Mouse (Mus musculus) gastrocnemius, adult 2 months (tissue): ENCODE data around the gene Heatr5b. TPM values are rescaled to one million over a fixed set of nuclear protein-coding genes. Genes with fewer than 3 reads are reported as not detected.
A peak's percentile ranks its signal among the peaks of the same experiment; 100 is the strongest.

Source experiments
- DNase-seq: peaks from one replicate; pipeline ENCODE4 v3.0.0; 2022
- H3K27ac ChIP-seq: fragments of 200-600 bp; 2 replicates; pipeline ENCODE4 v1.8.1; 2022; ENCODE audit warnings: mild to moderate bottlenecking
- H3K4me3 ChIP-seq: fragments of 200-600 bp; 2 replicates; pipeline ENCODE4 v1.8.1; 2022; ENCODE audit warnings: mild to moderate bottlenecking, moderate library complexity
- CTCF ChIP-seq: fragments of 200-600 bp; IDR thresholded peaks from 2 replicates; pipeline ENCODE4 v1.8.1; 2022; ENCODE audit warnings: antibody characterized with exemption, mild to moderate bottlenecking, moderate library complexity
- intact Hi-C: fragments of 180-260 bp; cut with DNase I; formaldehyde crosslinking; loops from one replicate; pipeline ENCODE4 v1.15.1; 2025
- long read RNA-seq, 2 experiments: library from polyadenylated mRNA; stranded (forward); transcript quantifications; one replicate each; pipeline ENCODE4 v2.0.0; 2021
- total RNA-seq, 2 experiments: library from RNA; stranded (reverse); gene quantifications; 2 replicates each; pipeline ENCODE4 v1.2.3; 2021

Heatr5b gene
- total RNA-seq: 10 to 100 TPM in 1 of 2 experiments, 1 to 10 TPM in 1; 7.3 to 10.1 TPM
- long read RNA-seq, experiment 1, full-length matches to known transcripts: 8 of 13 reads
- long read RNA-seq, experiment 1, partial matches to known transcripts: 2 of 13 reads
- long read RNA-seq, experiment 1, other reads (novel, unspliced or antisense): 3 of 13 reads
- long read RNA-seq, experiment 2, full-length matches to known transcripts: 7 of 9 reads
- long read RNA-seq, experiment 2, partial matches to known transcripts: 0 of 9 reads
- long read RNA-seq, experiment 2, other reads (novel, unspliced or antisense): 2 of 9 reads

DNA sequence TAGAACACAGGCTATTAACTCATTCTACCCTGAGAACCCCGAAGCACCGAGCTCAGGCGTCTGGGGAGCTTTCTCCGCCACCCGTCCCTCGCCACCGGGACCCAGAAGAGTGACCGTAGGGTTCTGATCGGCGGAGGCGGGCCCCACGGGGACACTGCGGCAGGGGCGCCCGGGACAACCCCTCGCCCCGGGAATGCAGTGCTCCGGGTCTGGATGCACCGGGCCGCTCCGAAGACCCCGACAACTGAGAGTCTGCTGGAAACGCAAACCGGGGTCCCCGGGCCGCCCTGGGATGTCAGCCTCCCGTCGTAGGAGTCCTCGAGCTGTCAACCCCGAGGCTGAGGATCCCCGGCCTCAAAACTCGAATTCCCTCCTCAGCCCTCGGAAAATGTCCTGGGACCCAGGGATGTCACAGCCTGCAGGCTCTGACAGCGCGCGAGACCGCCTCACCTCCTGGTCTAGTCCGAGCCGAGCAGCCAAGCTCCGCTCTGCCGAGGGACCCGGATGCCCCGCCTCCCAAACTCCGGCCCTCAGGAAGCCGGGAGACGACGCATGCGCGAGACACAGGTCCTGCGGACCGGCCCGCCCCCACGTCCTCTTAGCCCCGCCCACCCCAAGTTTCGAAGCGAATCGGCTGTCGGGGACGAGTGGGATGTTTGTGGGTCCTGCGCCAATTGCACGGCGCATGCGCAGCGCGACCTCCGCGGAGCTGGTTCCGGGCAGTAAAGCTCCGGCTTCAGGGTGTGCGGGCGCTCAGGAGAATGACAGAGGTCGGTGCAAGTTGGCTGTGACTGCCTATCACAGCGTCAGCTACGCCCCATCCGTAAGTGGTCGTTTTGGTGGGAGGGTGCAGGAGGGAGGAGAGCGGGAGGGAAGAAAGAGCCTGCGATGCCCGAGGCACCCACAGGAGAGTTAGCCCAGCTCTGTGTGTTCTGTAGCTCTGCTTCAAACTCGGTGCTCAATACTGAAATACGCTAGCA is at the start of gene Heatr5b, which contains the start of gene Gpatch11:
Gene Heatr5b, minus strand, starts transcription at position 509 of the 980 bp plus-strand sequence.
Gene Gpatch11, plus strand, starts transcription at position 712 of the 980 bp plus-strand sequence.
- H3K27ac ChIP-seq: peak within 1 kb of the TSS; percentile 91
- H3K4me3 ChIP-seq: peak within 1 kb of the TSS; percentile 93
- peak; percentile 100 for DNase-seq
- no peak for TF ChIP-seq CTCF
- intact Hi-C loops: loop anchor here (5.0 kb wide), 2 partner anchors 82 to 98 kb away; partner anchors contain the start of genes Cebpzos and Strn

DNA sequence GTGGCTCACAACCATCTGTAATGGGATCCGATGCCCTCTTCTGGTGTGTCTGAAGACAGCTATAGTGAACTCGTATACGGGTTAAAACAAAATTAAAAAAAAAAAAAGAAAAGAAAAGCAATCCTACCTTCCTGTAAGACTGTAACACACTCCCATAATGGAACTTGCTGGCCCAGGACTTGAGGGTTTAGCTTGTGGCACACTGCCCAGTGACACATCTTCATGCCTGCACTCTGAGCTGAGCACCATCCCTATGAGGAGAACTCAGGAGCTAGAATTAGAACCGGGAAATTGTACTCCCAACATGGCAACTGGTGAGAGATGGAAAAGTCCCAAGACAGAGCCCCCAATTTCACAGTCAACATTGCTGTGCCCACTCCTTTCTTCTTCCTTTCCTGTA is 48.1 kb upstream of the Heatr5b start:
- no peak for TF ChIP-seq CTCF
- Histone ChIP-seq H3K4me3 (no peak overlapping the region), H3K27ac (no peak overlapping the region)
- intact Hi-C loops: no loop called here
- no peak for DNase-seq

GRCm38 (mm10) chr17:78882401-78883112 is 47.4 kb upstream of the Heatr5b start, which contains the start of gene Eif2ak2:
Gene Eif2ak2 (minus strand): TSS chr17:78882573.
- TF ChIP-seq CTCF: no peak
- H3K4me3 ChIP-seq: peak within 1 kb of the TSS; percentile 77
- intact Hi-C loops: no loop called here
- H3K27ac ChIP-seq: peak within 1 kb of the TSS; percentile 86
- peak; percentile 88 for DNase-seq

DNA sequence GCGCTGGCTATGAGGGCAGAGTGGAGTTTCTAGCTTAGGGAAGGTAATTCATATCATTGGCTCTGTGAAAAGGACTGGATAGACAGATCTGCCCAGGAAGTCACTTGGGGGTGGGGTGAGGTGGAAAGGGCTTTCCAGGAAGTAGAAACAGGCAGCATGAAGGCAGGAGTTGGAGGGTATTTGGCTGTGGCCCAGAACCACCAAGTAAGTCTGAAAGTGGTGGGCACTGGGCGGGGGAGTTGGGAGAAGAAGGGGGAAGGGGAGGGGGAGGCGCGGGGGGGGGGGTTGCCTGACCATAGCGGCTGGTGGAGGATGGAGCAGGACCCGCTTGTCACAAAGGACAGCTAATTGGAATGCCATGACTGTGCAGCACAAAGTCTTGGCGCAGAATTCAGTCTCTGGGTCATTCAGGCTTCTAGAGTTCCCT is 46.7 kb upstream of the Heatr5b start:
- DNase-seq: peak; percentile 22
- intact Hi-C loops: no loop called here
- peak overlapping the region; percentile 77 for H3K4me3 ChIP-seq
- no peak for TF ChIP-seq CTCF
- peak overlapping the region; percentile 86 for H3K27ac ChIP-seq

DNA sequence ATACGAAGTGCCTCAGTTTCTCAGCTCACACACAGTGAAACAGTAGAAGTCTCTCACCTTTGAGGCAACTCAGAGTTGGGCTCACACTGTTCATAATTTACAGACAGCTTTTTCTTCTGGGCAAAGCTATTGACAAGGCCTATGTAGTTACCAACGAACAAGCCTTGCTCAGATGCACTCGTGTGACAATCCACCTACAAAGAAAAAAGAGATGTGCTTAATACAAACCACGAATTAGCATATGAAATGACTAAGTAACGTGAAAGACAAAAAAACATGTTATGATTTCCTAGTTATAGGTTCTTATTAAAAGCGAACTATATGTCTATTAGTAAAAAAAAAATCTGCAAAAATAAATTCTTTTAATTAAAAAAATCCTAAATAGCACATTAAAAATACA is 38.7 kb upstream of the Heatr5b start:
- no peak for DNase-seq
- Histone ChIP-seq H3K4me3 (no peak overlapping the region), H3K27ac (no peak overlapping the region)
- no peak for TF ChIP-seq CTCF
- intact Hi-C loops: no loop called here

- no peak overlapping the region for H3K27ac ChIP-seq
- no peak overlapping the region for H3K4me3 ChIP-seq
- intact Hi-C loops: no loop called here
- no peak for DNase-seq
- no peak for TF ChIP-seq CTCF
These were observed 21.1 kb upstream of the Heatr5b start for GRCm38 (mm10) chr17:78856243-78856642.

GRCm38 (mm10) chr17:78842271-78842928 is 7.2 kb upstream of the Heatr5b start:
- no peak for TF ChIP-seq CTCF
- Histone ChIP-seq H3K4me3 (no peak overlapping the region), H3K27ac (no peak overlapping the region)
- intact Hi-C loops: no loop called here
- DNase-seq: no peak

GRCm38 (mm10) chr17:78836056-78836455 is 892 bp upstream of the Heatr5b start:
- DNase-seq: no peak
- H3K4me3 ChIP-seq: peak overlapping the region; percentile 93
- intact Hi-C loops: loop anchor here (5.0 kb wide), 1 partner anchor 81 kb away; the partner anchor contains the start of gene Cebpzos
- peak overlapping the region; percentile 82 for H3K27ac ChIP-seq
- no peak for TF ChIP-seq CTCF

GRCm38 (mm10) chr17:78824346-78824745 is 10.8 kb downstream of the Heatr5b start:
- peak overlapping the region; percentile 67 for H3K27ac ChIP-seq
- no peak for TF ChIP-seq CTCF
- intact Hi-C loops: no loop called here
- H3K4me3 ChIP-seq: no peak overlapping the region
- DNase-seq: peak; percentile 60

DNA sequence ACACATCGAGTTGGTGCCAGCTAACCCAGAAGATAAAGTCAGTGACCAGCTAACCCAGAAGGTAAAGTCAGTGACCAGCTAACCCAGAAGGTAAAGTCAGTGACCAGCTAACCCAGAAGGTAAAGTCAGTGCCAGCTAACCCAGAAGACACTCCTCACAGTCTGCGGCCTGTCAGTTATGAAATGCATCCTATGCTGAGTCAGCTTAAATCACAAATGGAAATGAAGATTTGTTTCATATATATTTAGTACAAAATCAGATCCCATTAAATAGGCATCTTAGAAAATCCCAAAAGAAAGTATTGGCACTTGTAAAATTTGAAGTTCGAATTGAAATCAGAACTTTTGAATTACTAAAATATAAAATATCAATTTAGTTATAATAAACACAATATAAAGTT is 25.6 kb downstream of the Heatr5b start:
- TF ChIP-seq CTCF: no peak
- no peak for DNase-seq
- intact Hi-C loops: no loop called here

GRCm38 (mm10) chr17:78809019-78809418 is 26.1 kb downstream of the Heatr5b start:
- Histone ChIP-seq H3K4me3 (no peak overlapping the region), H3K27ac (no peak overlapping the region)
- no peak for DNase-seq
- intact Hi-C loops: no loop called here
- peak; percentile 56 for TF ChIP-seq CTCF

More for the DNA sequence above, 25.6 kb downstream of the Heatr5b start:
- Histone ChIP-seq H3K4me3 (no peak overlapping the region), H3K27ac (no peak overlapping the region)

- intact Hi-C loops: no loop called here
- no peak for DNase-seq
- TF ChIP-seq CTCF: no peak
- Histone ChIP-seq H3K4me3 (no peak overlapping the region), H3K27ac (no peak overlapping the region)
These were observed 37.9 kb downstream of the Heatr5b start for GRCm38 (mm10) chr17:78797222-78797621.
